Mouse (Mus musculus): ENCODE data around the gene Bola3.

The Bola3 gene

GRCm38 (mm10) chr6:83348873-83349272 lies at the start of gene Bola3:
TSS of gene Bola3 (plus strand) at chr6:83349147.
- DNase-seq (ENCODE audit: low read depth in 2 of 2, low spot score in 2 of 2), result no peak

GRCm38 (mm10) chr6:83300447-83301229 lies 48.3 kb upstream of the Bola3 start:
- no peak for DNase-seq (ENCODE audit: low read depth in 2 of 2, low spot score in 2 of 2)

GRCm38 (mm10) chr6:83301294-83301693 lies 47.7 kb upstream of the Bola3 start:
- no peak for DNase-seq (ENCODE audit: low read depth in 2 of 2, low spot score in 2 of 2)

- DNase-seq (ENCODE audit: low read depth in 2 of 2, low spot score in 2 of 2), result no peak
These were observed 46.7 kb upstream of the Bola3 start for GRCm38 (mm10) chr6:83302264-83302663.

GRCm38 (mm10) chr6:83309017-83309416 lies 39.9 kb upstream of the Bola3 start:
- DNase-seq (ENCODE audit: low read depth in 2 of 2, low spot score in 2 of 2), result peak in 1 of 2 experiments; percentile 20

- DNase-seq (ENCODE audit: low read depth in 2 of 2, low spot score in 2 of 2), result no peak
These were observed 37.7 kb upstream of the Bola3 start for GRCm38 (mm10) chr6:83311206-83311605.

- DNase-seq (ENCODE audit: low read depth in 2 of 2, low spot score in 2 of 2), result no peak
These were observed 36.9 kb upstream of the Bola3 start for GRCm38 (mm10) chr6:83312021-83312420.

- DNase-seq (ENCODE audit: low read depth in 2 of 2, low spot score in 2 of 2), result peak; percentile 23 to 38
These were observed 36.4 kb upstream of the Bola3 start for GRCm38 (mm10) chr6:83312514-83312913.

- no peak for DNase-seq (ENCODE audit: low read depth in 2 of 2, low spot score in 2 of 2)
These were observed 33.7 kb upstream of the Bola3 start for GRCm38 (mm10) chr6:83315293-83315692.

- DNase-seq (ENCODE audit: low read depth in 2 of 2, low spot score in 2 of 2), result no peak
These were observed 32.9 kb upstream of the Bola3 start for GRCm38 (mm10) chr6:83316022-83316421.

GRCm38 (mm10) chr6:83317108-83317741 lies 31.7 kb upstream of the Bola3 start:
- DNase-seq (ENCODE audit: low read depth in 2 of 2, low spot score in 2 of 2), result peak; percentile 78 to 80

- DNase-seq (ENCODE audit: low read depth in 2 of 2, low spot score in 2 of 2), result no peak
These were observed 27.0 kb upstream of the Bola3 start for GRCm38 (mm10) chr6:83321927-83322326.

- no peak for DNase-seq (ENCODE audit: low read depth in 2 of 2, low spot score in 2 of 2)
These were observed 26.2 kb upstream of the Bola3 start for GRCm38 (mm10) chr6:83322794-83323193.

- DNase-seq (ENCODE audit: low read depth in 2 of 2, low spot score in 2 of 2), result no peak
These were observed 25.1 kb upstream of the Bola3 start for GRCm38 (mm10) chr6:83323652-83324419.

- DNase-seq (ENCODE audit: low read depth in 2 of 2, low spot score in 2 of 2), result peak; percentile 88 to 91
These were observed 23.2 kb upstream of the Bola3 start, which contains the start of the genes Mthfd2 and Mob1a for GRCm38 (mm10) chr6:83325525-83326393. TSS of gene Mthfd2 (minus strand) at chr6:83325908. TSS of gene Mob1a (plus strand) at chr6:83326016.

GRCm38 (mm10) chr6:83326394-83326736 lies 22.6 kb upstream of the Bola3 start:
- no peak for DNase-seq (ENCODE audit: low read depth in 2 of 2, low spot score in 2 of 2)

- no peak for DNase-seq (ENCODE audit: low read depth in 2 of 2, low spot score in 2 of 2)
These were observed 22.2 kb upstream of the Bola3 start for GRCm38 (mm10) chr6:83326761-83327160.

- DNase-seq (ENCODE audit: low read depth in 2 of 2, low spot score in 2 of 2), result no peak
These were observed 21.3 kb upstream of the Bola3 start for GRCm38 (mm10) chr6:83327591-83328190.

GRCm38 (mm10) chr6:83341387-83341786 lies 7.6 kb upstream of the Bola3 start:
- DNase-seq (ENCODE audit: low read depth in 2 of 2, low spot score in 2 of 2), result no peak

- no peak for DNase-seq (ENCODE audit: low read depth in 2 of 2, low spot score in 2 of 2)
These were observed 6.0 kb upstream of the Bola3 start for GRCm38 (mm10) chr6:83342957-83343356.
